Mouse (Mus musculus): ENCODE results near the gene Ipo8. TPM values are rescaled to one million over a fixed set of nuclear protein-coding genes. Genes with fewer than 3 reads are reported as not detected.
A peak's percentile ranks its signal among the peaks of the same experiment; 100 is the strongest.

Gene Ipo8
- total RNA-seq (2022), result 10 to 100 TPM; 50.7 to 66.3 (median 58.2) TPM

DNA sequence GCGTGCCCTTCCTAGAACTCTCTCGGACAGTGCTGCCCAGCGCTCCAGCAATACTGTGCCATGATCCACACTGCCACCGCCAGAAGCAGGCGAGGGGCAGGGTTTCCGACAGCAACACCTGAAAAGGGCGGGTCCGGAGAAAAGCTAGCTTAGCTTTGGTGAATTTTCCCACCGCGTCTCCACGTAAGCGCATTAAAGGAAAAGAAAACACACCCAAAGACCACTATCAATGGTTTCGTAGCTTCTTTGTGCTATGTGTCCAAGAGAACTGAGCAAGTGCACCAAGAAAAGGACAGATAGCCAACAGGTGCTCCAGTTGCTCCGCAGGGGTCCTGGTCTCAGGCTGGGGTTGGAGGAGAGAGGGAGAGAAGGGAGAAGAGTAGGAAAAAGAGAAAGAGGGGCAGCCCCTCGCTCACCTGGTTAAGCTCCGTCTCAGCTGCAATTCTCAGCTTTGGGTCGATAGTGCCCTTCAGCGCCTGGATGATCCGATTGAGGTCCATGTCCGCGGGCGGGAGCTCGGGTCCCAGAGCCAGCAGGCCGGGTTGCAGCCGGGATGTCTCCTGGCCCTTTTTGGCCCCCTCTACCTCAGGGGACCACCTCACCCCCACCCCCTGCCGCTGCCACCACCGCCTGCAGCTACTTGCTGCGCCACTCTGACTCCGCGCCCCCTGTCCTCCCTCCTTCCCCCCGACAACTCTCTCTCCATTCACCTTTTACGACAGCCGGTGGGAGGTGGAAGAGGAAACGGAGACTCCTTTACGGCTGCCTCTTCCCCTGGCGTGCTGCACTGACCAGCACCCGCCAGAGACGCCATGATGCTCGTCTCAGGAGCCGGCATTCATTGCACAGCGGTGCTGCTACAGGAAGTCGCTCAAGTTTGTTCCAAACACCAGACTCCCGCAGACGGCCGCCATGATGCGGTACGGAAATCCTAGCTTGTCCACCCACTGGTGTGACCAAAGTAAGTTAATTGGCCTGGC, at the start of gene Ipo8:
Gene Ipo8, minus strand, starts transcription at position 720 of the 980 bp plus-strand sequence.
- peak; percentile 93 for DNase-seq

- no peak for DNase-seq
Measured at GRCm38 (mm10) chr6:148873911-148874310, 42.6 kb upstream of the Ipo8 start.

DNA sequence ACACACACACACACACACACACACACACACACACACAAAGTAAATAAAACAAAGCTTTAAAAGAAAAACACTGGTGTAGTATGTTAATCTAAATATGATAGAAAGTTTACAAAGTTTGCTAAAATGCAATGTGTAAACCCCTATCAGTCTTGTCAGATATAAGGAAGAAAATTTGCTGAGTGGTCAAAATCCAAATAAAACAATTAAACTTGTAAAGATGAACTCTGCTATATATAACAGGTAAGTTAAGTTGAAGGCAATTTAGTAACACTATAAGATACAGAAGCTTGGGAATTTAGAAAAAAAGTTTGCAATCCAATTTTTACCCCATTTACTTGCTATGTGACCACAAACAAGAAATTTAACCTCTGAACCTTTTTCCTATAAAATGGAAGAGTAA, 14.4 kb upstream of the Ipo8 start:
- no peak for DNase-seq

GRCm38 (mm10) chr6:148841760-148842159, 10.5 kb upstream of the Ipo8 start:
- no peak for DNase-seq

GRCm38 (mm10) chr6:148838460-148838859, 7.2 kb upstream of the Ipo8 start:
- no peak for DNase-seq

GRCm38 (mm10) chr6:148831728-148832121, 458 bp upstream of the Ipo8 start:
- no peak for DNase-seq

- no peak for DNase-seq
Measured at GRCm38 (mm10) chr6:148830355-148830747, 916 bp downstream of the Ipo8 start.

GRCm38 (mm10) chr6:148826119-148826518, 5.1 kb downstream of the Ipo8 start:
- DNase-seq, result no peak

GRCm38 (mm10) chr6:148818624-148819343, 12.5 kb downstream of the Ipo8 start:
- no peak for DNase-seq

- DNase-seq, result peak; percentile 22
Measured at GRCm38 (mm10) chr6:148816751-148817150, 14.5 kb downstream of the Ipo8 start.

GRCm38 (mm10) chr6:148811117-148811516, 20.1 kb downstream of the Ipo8 start:
- no peak for DNase-seq

DNA sequence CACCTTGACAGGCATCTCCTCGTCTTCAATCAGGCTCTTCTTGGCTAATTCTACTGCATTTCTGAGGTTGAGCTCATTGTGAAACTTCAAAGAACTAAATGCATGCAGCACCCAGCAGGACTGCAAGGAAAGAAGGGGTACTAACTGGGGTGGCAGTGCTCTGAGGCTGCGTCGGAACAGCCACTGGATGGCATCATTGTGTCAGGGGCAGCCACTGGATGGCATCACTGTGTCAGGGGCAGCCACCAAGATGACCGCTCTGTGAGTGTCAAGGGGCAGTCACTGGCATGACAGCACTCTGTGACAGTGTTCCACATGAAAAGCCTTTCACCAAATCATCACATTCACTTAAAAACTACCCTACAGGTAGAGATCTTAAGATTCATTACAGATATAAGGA, 31.5 kb downstream of the Ipo8 start:
- no peak for DNase-seq

- no peak for DNase-seq
Measured at GRCm38 (mm10) chr6:148795145-148795544, 36.1 kb downstream of the Ipo8 start.

DNA sequence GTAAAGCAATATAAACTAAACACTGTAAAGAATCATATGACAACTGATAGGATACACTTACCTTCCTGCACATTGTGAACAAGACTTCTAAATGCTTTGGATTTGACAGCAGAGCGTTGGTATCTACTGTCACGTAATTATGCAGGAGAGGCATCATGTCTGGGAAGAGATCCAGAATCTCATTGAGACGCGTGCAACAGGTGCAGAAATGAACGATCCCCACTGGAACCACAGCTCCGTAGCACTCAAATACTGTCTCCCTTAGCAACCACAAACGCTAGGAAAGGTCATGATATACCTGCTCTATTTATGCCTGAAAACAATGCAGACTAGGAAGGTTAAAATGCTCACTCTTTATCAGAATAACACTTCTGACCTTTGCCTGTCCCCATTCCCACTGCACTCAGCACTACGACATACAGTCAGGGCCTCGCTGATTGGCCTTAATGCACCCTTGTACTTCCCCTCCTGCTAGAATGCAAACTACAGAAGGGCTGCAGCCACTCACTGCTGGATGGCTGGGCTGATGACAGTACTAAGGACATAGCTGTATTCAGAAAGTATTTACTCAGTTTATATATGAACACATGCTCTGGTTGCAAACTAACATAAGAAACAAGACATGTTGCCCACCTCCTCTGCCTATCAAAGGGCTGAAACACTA, 42.1 kb downstream of the Ipo8 start:
- no peak for DNase-seq

GRCm38 (mm10) chr6:148786186-148786585, 45.1 kb downstream of the Ipo8 start:
- peak; percentile 37 for DNase-seq

DNA sequence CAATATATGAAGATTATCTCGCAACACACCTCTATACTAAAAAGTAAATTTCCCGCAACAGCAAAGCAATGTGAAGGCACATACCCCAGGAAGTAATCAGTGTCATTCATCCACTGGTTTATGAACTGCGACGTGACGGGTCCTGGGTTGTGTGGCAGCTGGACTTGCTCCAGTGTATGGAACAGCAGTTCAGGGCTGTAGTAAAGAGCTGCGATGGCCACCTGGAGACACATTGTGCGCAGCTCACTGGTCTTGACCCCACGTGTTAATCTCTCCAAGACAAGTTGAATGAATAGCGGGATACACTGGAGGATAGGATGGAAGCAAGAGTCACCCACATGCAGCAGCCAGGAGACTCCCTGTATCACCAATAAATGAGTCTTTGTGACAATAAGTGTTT, 46.8 kb downstream of the Ipo8 start:
- DNase-seq, result no peak

DNA sequence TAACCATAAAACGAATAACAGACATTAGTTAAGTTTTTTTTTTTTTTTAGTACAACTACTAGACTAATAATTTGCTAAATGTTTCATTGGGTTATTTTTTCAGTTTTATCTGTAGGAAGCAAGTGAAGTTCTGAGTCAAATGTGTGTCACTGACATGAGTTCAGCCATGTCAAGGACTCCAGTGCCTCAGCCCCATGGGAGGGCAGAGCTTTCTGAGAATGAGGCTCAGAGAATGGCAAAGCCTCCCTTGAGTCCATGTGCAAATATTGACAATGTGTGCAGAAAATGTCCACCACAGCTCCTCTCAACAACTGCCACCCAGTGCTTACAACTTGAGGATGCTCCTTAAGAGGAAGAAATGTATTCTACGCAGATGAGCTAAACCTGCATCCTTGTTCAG, 55.0 kb downstream of the Ipo8 start:
- peak; percentile 30 for DNase-seq

GRCm38 (mm10) chr6:148771423-148771822, 59.8 kb downstream of the Ipo8 start:
- no peak for DNase-seq

GRCm38 (mm10) chr6:148768419-148768818, 62.8 kb downstream of the Ipo8 start:
- no peak for DNase-seq

DNA sequence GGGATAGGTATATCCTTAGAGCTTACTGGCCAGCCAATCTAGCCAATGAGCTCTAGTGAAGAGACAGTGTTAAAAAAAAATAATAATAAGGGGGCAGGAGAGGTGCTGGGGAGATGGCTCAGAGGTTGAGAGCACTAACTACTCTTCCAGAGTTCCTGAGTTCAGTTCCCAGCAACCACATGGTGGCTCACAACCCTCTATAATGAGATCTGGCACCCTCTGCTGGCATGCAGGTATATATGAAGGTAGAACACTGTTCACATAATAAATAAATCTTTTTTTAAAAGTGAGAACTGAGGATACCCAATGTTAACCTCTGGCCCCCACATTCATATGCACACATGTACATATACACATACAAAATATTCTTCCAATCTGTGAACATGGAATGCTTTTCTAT, 64.0 kb downstream of the Ipo8 start:
- no peak for DNase-seq

DNA sequence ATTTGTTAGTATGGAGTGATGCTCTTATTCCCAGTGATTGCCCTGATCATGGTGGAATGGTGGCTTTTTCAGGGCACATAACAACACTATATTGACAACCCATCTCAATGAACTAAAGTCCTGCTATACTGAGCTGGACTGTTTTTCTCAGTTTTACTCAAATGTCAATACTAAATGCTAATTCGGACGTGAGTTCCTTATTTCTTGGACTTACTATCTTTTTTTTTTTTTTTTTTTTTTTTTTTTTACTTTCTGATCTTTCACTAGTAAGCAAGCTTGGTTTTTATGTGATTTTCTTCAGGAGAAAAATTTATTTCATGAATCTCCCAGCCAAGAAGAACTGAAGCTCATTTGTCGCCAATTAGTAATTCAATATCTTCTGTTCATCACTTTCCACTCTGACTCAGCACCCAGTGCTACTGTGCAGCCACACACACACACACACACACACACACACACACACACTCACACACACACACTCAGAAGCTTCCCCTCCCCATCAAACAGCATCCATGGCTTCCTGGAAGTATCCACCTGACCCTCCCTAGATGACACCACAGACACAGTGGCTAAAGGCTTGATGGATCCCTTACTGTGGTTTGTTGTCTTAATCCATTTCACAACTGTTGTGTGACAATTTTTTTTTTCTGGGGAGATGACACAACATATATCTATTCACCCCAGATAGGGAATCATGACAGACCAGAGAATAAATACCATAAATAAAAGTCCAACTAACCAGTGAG, 69.1 kb downstream of the Ipo8 start:
- DNase-seq, result no peak

DNA sequence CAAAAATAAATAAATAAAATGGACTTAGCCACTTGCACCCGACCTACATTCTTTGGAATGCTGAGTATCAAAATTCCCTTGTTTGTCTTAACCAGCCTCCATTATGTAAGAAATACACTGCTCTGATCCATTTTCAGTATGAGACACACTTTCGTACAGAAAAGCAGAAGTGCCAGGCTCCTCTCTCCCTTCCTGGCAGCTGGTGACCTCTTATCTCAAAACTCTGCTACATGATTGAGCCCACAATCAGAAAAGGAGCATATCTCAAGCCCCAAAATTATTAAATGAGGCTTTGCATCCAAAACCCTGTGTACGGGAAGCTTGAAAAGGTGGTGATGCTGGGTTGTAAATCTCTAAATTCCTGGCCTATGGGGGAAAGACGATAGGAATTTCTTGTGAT, 69.8 kb downstream of the Ipo8 start:
- no peak for DNase-seq

Measured in adrenal gland, adult 8-10 months (tissue).